Comparison of ENCODE assay signal across 16 mouse cellular contexts in the genomic region with DNA sequence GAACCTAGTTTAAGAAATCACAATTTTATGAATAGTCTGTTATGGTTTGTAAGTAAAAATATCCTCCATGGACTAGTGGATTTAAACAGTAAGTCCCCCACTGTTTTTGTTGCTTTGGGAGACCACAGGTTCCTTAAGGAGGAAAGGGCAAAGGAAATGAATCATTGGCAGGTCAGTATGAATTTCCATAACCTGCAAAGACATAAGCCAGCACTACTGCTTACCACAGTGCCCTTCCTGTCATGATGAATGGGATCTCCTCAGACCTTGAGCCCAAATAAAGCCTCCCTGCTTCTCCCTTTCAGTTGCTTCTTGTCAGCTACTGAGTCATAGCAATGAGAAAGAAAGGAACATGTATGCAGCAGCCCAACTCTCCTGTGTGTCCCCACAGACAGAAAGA.
"Had no signal": no experiment of that assay in that cellular context is flagged by ENCODE, and none has a peak within 500 bp of the region (broad histone marks: within the 10 kb centered on the region; RNA-seq: fewer than 3 reads in every experiment).

No protein-coding gene starts in this region.

- H3K4me2 ChIP-seq: kidney, embryonic 15.5 days; limb, embryonic 12.5 days; neural tube, embryonic 12.5 days had no signal

- H3K27ac ChIP-seq: kidney, embryonic 15.5 days; limb, embryonic 12.5 days; liver, embryonic 14.5 days; midbrain, embryonic 10.5 days; neural tube, embryonic 12.5 days had no signal

- H3K9me3 ChIP-seq: kidney, embryonic 15.5 days; limb, embryonic 12.5 days; midbrain, embryonic 10.5 days; neural tube, embryonic 12.5 days had no signal

- H3K9ac ChIP-seq: kidney, embryonic 15.5 days; limb, embryonic 12.5 days; liver, embryonic 14.5 days; neural tube, embryonic 12.5 days had no signal

- H3K4me1 ChIP-seq: kidney, embryonic 15.5 days; limb, embryonic 12.5 days; neural tube, embryonic 12.5 days had no signal

- ATAC-seq: lung, postnatal 0 days had no signal

- H3K36me3 ChIP-seq: kidney, embryonic 15.5 days; limb, embryonic 12.5 days; midbrain, embryonic 10.5 days; neural tube, embryonic 12.5 days had no signal

- DNase-seq: kidney, postnatal 36 days; layer of hippocampus, adult 9-11 months; layer of hippocampus, postnatal 36 days; liver; lung, adult 18-20 months; lung, postnatal 36 days; midbrain, embryonic 14.5 days; spleen, adult 18-20 months; thymus, adult 18-20 months; thymus, postnatal 14 days had no signal

- H3K4me3 ChIP-seq: kidney, embryonic 15.5 days; limb, embryonic 12.5 days; midbrain, embryonic 10.5 days; neural tube, embryonic 12.5 days had no signal

- H3K27me3 ChIP-seq: kidney, embryonic 15.5 days; limb, embryonic 12.5 days; neural tube, embryonic 12.5 days had no signal
